In the genomic region with DNA sequence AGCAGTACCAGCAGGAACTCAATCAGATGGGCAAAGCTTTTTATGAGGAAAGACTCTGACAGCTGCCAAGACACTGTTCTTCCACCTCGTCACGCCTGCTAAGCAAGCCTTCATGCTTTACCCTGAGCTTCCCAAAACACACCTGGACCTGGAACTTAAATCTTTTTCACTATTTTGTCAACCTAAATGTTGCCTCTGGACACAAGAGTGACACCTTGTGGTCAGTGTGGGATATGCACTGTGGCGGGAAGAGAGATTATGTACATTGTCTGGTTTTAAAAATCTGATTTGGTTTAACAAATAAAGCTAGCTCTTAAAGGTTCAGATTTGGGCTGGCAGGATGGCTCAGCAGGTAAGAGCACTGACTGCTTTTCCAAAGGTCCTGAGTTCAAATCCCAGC, we compare ENCODE assay signal across 9 mouse cellular contexts. TPM values are rescaled to one million over a fixed set of nuclear protein-coding genes. Genes with fewer than 3 reads are reported as not detected.
DNase-seq lines count a peak whose midpoint lies in the region; ATAC-seq and TF ChIP-seq lines count a peak whose summit lies in the region.
"Had no signal": no experiment of that assay in that cellular context is flagged by ENCODE, and none has a peak within 500 bp of the region (broad histone marks: within the 10 kb centered on the region; RNA-seq: fewer than 3 reads in every experiment).

No protein-coding gene starts in this region.

- H3K27me3 ChIP-seq in kidney, adult 2 months (replicated peaks; ENCODE audit: control insufficient read depth, insufficient read depth, low read length): no peaks in the 10 kb centered on the region
- H3K27me3 ChIP-seq in small intestine, adult 2 months (ENCODE audit: control insufficient read depth, insufficient read depth, low read length): no peaks in the 10 kb centered on the region

- peaks cover 3% of the 10 kb centered on the region; the same call in 1 of the 2 replicates for H3K36me3 ChIP-seq in kidney, adult 2 months (ENCODE audit: control insufficient read depth, insufficient read depth, low read length)
- H3K36me3 ChIP-seq in small intestine, adult 2 months (ENCODE audit: control insufficient read depth, insufficient read depth, low read length): peaks cover 22% of the 10 kb centered on the region

- TF ChIP-seq POLR2A in kidney, adult 2 months (IDR thresholded peaks at IDR 0.05; ENCODE audit: low read depth, low read length): no peak
- TF ChIP-seq POLR2A in small intestine, adult 2 months (IDR thresholded peaks at IDR 0.05; ENCODE audit: low read depth, low read length): no peak

- WGBS in kidney, adult 2 months: 29% methylated on average over 3 of the region's 3 CpGs
- 30% methylated on average over 3 of the region's 3 CpGs for WGBS in small intestine, adult 2 months

- TF ChIP-seq CTCF in kidney, adult 2 months (conservative IDR thresholded peaks at IDR 0.05; ENCODE audit: insufficient read depth, insufficient read length, low read depth, low read length): peak; percentile 45
- TF ChIP-seq CTCF in small intestine, adult 2 months (IDR thresholded peaks at IDR 0.05; ENCODE audit: extremely low read depth, insufficient read length, insufficient replicate concordance, low read depth, low read length): peak; percentile 52; the same call in 1 of the 2 replicates

- no peak overlapping the region for H3K4me3 ChIP-seq in kidney, adult 2 months (ENCODE audit: insufficient read depth, low read depth, low read length)
- no peak overlapping the region for H3K4me3 ChIP-seq in small intestine, adult 2 months (ENCODE audit: low read depth, low read length)

- no peaks in the 10 kb centered on the region for H3K4me1 ChIP-seq in kidney, adult 2 months (ENCODE audit: control insufficient read depth, insufficient read depth, low read length)
- no peaks in the 10 kb centered on the region for H3K4me1 ChIP-seq in small intestine, adult 2 months (ENCODE audit: control insufficient read depth, insufficient read depth, insufficient read length, low read length)

- no peak for ATAC-seq in CD4-positive, CD25-positive, alpha-beta regulatory T cell, adult 4 months

- peak; percentile 80 for DNase-seq in CD4-positive, CD25-positive, alpha-beta regulatory T cell, adult 2 months (ENCODE audit: low read depth, low spot score)
- peak; percentile 50 for DNase-seq in kidney, adult 2 months
- no peak for DNase-seq in kidney, adult 11 months
- DNase-seq in ES-CJ7 (ENCODE audit: low read depth, low spot score): peak; percentile 61
- DNase-seq in embryo, embryonic 10.5 days (ENCODE audit: low spot score): peak; percentile 74
- DNase-seq in left cerebral cortex, postnatal 4 days: peak; percentile 37

- intact Hi-C loops in left cerebral cortex, postnatal 4 days (cut with DNase I): no loop called here

- no peak overlapping the region for H3K27ac ChIP-seq in kidney, adult 2 months (ENCODE audit: insufficient read depth, low read depth, low read length)
- H3K27ac ChIP-seq in small intestine, adult 2 months (ENCODE audit: insufficient read depth, low read depth, low read length): no peak overlapping the region
- H3K27ac ChIP-seq: macrophage had no signal

RNA-seq across cellular contexts. Expression of a gene that starts 6.9 kb away (rescaled TPM):
- 1,000 to 10,000 TPM in 1 of 2 experiments, 100 to 1,000 TPM in 1; 868 to 1,085 TPM for polyA plus RNA-seq in CD4-positive, CD25-positive, alpha-beta regulatory T cell, adult 4 months (2017; shearing (Covaris generic))
- 75.5 and 95.4 TPM in 2 replicates for polyA plus RNA-seq in kidney, adult 2 months (2012; rRNA removed)
- 100 to 1,000 TPM; 291 to 310 TPM for total RNA-seq in left cerebral cortex, postnatal 4 days (2021)
- polyA plus RNA-seq in small intestine, adult 2 months (2012; rRNA removed): 45.4 and 101 TPM in 2 replicates

RNA-seq across cellular contexts. Expression of a gene that starts 13.1 kb away (rescaled TPM):
- polyA plus RNA-seq in CD4-positive, CD25-positive, alpha-beta regulatory T cell, adult 4 months (2017; shearing (Covaris generic)): 100 to 1,000 TPM; 226 to 315 TPM
- 105 and 108 TPM in 2 replicates for polyA plus RNA-seq in kidney, adult 2 months (2012; rRNA removed)
- total RNA-seq in left cerebral cortex, postnatal 4 days (2021): 100 to 1,000 TPM; 212 to 217 TPM
- polyA plus RNA-seq in small intestine, adult 2 months (2012; rRNA removed): 26.4 and 52.2 TPM in 2 replicates

RNA-seq across cellular contexts. Expression of a gene that starts 14.1 kb away (rescaled TPM):
- polyA plus RNA-seq in CD4-positive, CD25-positive, alpha-beta regulatory T cell, adult 4 months (2017; shearing (Covaris generic)): 100 to 1,000 TPM; 371 to 424 TPM
- 53.0 and 56.2 TPM in 2 replicates for polyA plus RNA-seq in kidney, adult 2 months (2012; rRNA removed)
- total RNA-seq in left cerebral cortex, postnatal 4 days (2021): 10 to 100 TPM; 72.3 to 83.5 TPM
- 12.9 and 18.1 TPM in 2 replicates for polyA plus RNA-seq in small intestine, adult 2 months (2012; rRNA removed)

RNA-seq across cellular contexts. Expression of a gene that starts 38.4 kb away (rescaled TPM):
- under 1 TPM; 0.27 to 0.58 TPM for polyA plus RNA-seq in CD4-positive, CD25-positive, alpha-beta regulatory T cell, adult 4 months (2017; shearing (Covaris generic))
- 0.12 and 0.14 TPM in 2 replicates for polyA plus RNA-seq in kidney, adult 2 months (2012; rRNA removed)
- total RNA-seq in left cerebral cortex, postnatal 4 days (2021): under 1 TPM; 0.46 to 0.50 TPM
- 0.10 and 0.15 TPM in 2 replicates for polyA plus RNA-seq in small intestine, adult 2 months (2012; rRNA removed)
- polyA plus RNA-seq: macrophage had no signal
